Mouse (Mus musculus): ENCODE results near the gene Cetn4. TPM values are rescaled to one million over a fixed set of nuclear protein-coding genes. Genes with fewer than 3 reads are reported as not detected.
A peak's percentile ranks its signal among the peaks of the same experiment; 100 is the strongest.

Gene Cetn4
- polyA plus RNA-seq, 1 experiment from 2014 or later, result 5.7 TPM

DNA sequence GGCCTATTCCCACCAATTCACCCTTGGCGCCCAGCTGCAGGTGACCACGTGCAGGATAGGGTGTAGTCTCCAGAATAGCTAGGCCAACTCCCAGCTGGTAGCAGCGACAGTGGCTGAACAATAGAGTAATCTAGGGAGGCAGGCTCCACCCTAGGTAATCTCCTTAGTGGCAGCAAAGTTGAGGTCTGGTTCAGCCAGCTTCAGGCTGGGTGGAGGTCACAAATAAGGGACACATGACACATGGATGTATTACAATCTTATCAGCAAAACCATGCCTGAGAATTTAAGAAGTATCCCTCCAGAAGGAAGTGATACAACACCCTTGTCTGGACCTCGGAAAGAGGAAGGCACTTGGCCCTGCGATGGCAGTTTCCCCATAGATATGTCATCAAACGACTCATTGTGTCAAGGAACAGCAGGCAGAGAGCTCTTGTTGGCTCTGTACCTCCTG lies 19.5 kb upstream of the Cetn4 start:
- WGBS, result 57% methylated on average over 6 of the region's 6 CpGs
- Histone ChIP-seq H3K9me3 (no peaks in the 10 kb centered on the region), H3K4me2 (no peak overlapping the region), H3K36me3 (no peaks in the 10 kb centered on the region), H3K4me1 (peaks cover 7% of the 10 kb centered on the region; the same call in 1 of the 2 replicates), H3K4me3 (no peak overlapping the region), H3K27me3 (no peaks in the 10 kb centered on the region), H3K9ac (no peak overlapping the region), H3K27ac (no peak overlapping the region)
- no peak for ATAC-seq (ENCODE audit: borderline replicate concordance, extremely low read depth, low FRiP score, low TSS enrichment)

DNA sequence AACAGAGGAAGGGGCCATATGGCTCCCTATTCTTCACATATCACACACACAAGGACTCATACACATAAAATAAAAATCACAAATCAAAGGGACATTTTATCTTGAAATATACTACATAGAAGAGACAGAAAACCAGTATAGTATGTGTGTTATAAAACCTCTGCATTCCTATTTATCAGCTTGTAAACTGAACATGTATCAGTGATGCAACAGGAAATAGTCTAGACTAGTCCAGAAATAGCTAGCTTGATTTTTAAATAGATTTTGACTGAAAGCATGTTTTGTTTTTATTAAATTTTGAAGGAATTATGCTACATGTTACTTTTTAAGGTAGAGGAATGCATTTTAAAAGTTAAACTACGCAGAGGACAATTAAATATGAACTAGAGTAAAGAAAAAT lies 17.5 kb upstream of the Cetn4 start:
- no peak overlapping the region for H3K27ac ChIP-seq
- H3K4me1 ChIP-seq, result peaks cover 7% of the 10 kb centered on the region; the same call in 1 of the 2 replicates
- no peak overlapping the region for H3K4me2 ChIP-seq
- H3K36me3 ChIP-seq, result no peaks in the 10 kb centered on the region
- H3K4me3 ChIP-seq, result no peak overlapping the region
- no peak overlapping the region for H3K9ac ChIP-seq
- WGBS, result 82% methylated on average over 1 of the region's 1 CpGs
- ATAC-seq (ENCODE audit: borderline replicate concordance, extremely low read depth, low FRiP score, low TSS enrichment), result no peak
- no peaks in the 10 kb centered on the region for H3K27me3 ChIP-seq
- H3K9me3 ChIP-seq, result no peaks in the 10 kb centered on the region

DNA sequence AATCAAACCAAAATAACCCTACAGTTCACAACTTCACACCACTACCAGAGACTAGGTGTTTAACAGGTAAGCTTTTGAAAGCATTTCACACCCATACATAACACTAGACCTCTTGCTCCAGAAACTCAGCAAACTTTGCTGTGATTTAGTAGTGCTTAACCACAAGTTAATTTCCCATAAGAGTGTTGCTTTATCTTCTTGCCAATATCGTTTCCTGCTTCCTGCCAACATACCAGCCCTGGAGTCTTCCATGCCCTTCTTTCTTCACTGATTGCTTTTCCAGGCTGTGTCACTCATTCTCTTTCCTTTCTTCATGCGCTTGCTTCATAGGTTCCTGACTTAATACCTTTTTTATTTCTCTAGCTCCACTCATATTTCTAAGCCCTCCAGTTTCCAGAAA lies 16.0 kb upstream of the Cetn4 start:
- WGBS, result 66% methylated on average over 2 of the region's 2 CpGs
- 0 out of 2 replicates have a peak overlapping the region, but pooled peaks have one; percentile 15 for H3K27ac ChIP-seq
- H3K4me2 ChIP-seq, result no peak overlapping the region
- H3K36me3 ChIP-seq, result no peaks in the 10 kb centered on the region
- H3K4me3 ChIP-seq, result no peak overlapping the region
- no peaks in the 10 kb centered on the region for H3K9me3 ChIP-seq
- H3K4me1 ChIP-seq, result peaks cover 12% of the 10 kb centered on the region; the same call in 1 of the 2 replicates
- ATAC-seq (ENCODE audit: borderline replicate concordance, extremely low read depth, low FRiP score, low TSS enrichment), result no peak
- H3K27me3 ChIP-seq, result no peaks in the 10 kb centered on the region
- no peak overlapping the region for H3K9ac ChIP-seq

DNA sequence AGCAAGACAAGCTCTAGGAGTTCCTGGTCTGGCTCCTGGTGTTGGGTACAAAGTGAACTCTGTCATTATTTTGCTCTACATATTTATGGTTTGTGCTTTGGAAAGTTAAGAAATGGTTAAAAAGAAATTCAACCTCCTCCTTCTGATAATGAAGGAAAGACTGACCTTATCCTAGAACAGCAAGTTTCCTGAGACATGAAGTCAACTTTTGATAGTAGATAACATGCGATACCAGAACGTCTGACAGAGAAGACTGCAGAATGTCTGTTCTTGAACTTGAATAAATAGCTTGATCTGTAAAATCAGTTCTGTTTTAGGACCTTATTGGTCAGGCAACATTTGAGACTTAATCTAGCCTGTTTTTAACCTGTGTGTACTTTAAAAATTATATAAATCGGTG lies 14.1 kb upstream of the Cetn4 start:
- no peaks in the 10 kb centered on the region for H3K9me3 ChIP-seq
- H3K4me3 ChIP-seq, result no peak overlapping the region
- H3K4me1 ChIP-seq, result peaks cover 12% of the 10 kb centered on the region; the same call in 1 of the 2 replicates
- no peak overlapping the region for H3K4me2 ChIP-seq
- no peaks in the 10 kb centered on the region for H3K27me3 ChIP-seq
- H3K9ac ChIP-seq, result no peak overlapping the region
- no peak overlapping the region for H3K27ac ChIP-seq
- no peaks in the 10 kb centered on the region for H3K36me3 ChIP-seq
- 85% methylated on average over 3 of the region's 3 CpGs for WGBS
- no peak for ATAC-seq (ENCODE audit: borderline replicate concordance, extremely low read depth, low FRiP score, low TSS enrichment)

DNA sequence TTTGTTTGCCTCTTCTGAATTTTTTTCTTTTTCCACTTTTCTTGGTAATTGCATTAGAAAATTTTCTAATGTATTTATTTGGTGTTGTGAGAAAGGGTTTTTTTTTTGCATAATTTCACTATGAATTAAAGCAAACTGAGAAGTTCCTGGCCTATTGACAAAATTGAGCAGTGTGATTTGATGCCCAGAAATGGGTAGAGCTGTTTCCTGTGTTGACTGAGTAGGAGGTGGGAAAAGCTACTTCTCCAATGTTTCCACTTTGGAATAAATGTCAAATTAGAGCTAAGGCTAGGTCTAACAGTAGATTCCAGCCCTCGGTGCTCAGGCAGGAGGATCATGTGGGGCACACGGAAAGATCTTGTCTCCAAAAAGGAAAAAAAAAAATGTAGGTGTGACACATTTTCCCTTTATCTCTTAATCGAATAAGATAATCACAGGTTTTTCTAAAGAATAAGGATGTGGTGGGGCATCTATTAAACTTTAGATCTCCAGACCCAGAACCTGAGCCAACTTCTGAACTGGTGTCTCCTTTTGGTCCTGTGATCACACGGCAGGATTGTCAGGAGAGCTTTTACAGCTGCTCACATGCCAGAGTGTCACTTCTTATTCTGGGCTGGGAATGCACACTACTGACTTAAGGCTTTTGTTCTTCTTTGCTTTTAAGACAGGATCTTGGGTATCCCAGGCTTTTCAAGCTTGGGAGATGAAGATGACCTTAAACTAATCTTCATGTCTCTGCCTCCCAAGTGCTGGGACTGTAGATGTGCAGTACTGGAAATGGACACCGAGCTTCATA lies 13.0 kb upstream of the Cetn4 start:
- Histone ChIP-seq H3K27ac (peak overlapping the region; percentile 41; the same call in 1 of the 2 replicates), H3K36me3 (peaks cover 4% of the 10 kb centered on the region; the same call in 1 of the 2 replicates), H3K4me2 (no peak overlapping the region), H3K27me3 (no peaks in the 10 kb centered on the region), H3K9me3 (no peaks in the 10 kb centered on the region), H3K9ac (no peak overlapping the region), H3K4me3 (no peak overlapping the region), H3K4me1 (peaks cover 12% of the 10 kb centered on the region; the same call in 1 of the 2 replicates)
- no peak for ATAC-seq (ENCODE audit: borderline replicate concordance, extremely low read depth, low FRiP score, low TSS enrichment)
- 65% methylated on average over 5 of the region's 5 CpGs for WGBS

DNA sequence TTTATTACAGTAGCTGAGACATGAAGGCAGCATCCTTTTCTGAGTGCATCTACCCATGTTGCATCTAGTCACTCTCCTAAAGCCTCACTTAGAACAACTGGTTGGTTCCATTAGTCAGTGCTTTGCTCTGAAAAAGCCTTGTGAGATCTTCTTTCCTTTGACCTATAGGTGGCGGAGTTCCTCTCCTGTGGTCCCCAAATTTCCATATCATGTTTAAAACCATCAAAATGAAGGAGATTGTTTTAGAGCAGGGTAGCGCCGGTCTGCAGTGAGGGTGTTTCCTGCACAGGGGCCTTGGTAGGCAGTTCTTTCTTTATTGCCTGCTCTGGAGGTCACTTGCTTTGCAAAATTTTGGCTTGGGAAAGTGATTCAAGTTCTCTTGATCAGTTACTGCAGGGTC lies 11.8 kb upstream of the Cetn4 start:
- ATAC-seq (ENCODE audit: borderline replicate concordance, extremely low read depth, low FRiP score, low TSS enrichment), result no peak
- Histone ChIP-seq H3K4me1 (0 out of 2 replicates have a peak, but pooled peaks cover 9% of the 10 kb centered on the region), H3K9ac (no peak overlapping the region)

DNA sequence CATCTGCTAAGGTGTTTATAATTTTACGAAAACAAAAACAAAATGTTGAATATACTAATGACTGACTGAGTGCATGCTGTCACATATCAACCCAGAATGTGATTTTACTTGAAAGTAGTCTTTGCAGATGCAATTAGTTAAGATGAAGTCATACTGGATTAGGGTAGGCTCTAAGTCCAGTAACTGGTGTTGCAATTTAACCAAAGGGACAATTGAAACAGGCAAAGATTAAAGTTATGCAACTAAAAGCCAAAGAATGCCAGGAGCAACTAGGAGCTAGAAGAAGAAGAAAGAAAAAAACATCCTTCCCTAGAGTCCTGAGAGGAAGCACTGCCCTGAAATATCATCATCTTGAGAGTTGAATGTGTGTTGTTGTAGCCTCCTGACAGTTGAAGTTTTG lies 3.7 kb upstream of the Cetn4 start:
- WGBS, result 93% methylated on average over 1 of the region's 1 CpGs
- Histone ChIP-seq H3K4me2 (no peak overlapping the region), H3K9me3 (no peaks in the 10 kb centered on the region), H3K4me3 (no peak overlapping the region), H3K36me3 (peaks cover 18% of the 10 kb centered on the region; the same call in 1 of the 2 replicates), H3K27ac (no peak overlapping the region), H3K4me1 (0 out of 2 replicates have a peak, but pooled peaks cover 6% of the 10 kb centered on the region), H3K9ac (no peak overlapping the region), H3K27me3 (no peaks in the 10 kb centered on the region)
- ATAC-seq (ENCODE audit: borderline replicate concordance, extremely low read depth, low FRiP score, low TSS enrichment), result no peak

More for the DNA sequence above, 11.8 kb upstream of the Cetn4 start:
- no peak overlapping the region for H3K27ac ChIP-seq
- no peaks in the 10 kb centered on the region for H3K9me3 ChIP-seq
- peaks cover 16% of the 10 kb centered on the region; the same call in 1 of the 2 replicates for H3K36me3 ChIP-seq
- no peak overlapping the region for H3K4me2 ChIP-seq
- no peak overlapping the region for H3K4me3 ChIP-seq
- no peaks in the 10 kb centered on the region for H3K27me3 ChIP-seq
- WGBS, result 45% methylated on average over 3 of the region's 3 CpGs

DNA sequence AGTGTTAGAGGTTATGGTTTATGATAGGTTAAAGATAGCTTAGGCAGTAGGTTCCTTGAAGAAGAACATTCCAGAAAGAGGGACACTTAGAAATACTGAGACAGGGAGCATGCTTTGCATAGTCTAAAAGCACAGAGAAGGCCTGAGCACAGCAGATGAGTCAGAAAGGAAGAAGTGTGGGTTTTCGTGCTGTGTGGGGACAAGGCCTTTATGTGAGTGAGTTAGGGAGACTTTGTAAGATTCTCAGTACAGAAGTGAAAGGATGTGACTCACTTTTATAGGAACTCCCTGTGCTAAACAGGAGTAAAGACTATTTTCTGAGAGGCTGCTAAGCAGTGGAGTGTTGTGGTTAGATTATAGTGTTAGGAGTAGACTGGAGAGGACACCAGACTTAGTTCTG lies 863 bp upstream of the Cetn4 start:
- ATAC-seq (ENCODE audit: borderline replicate concordance, extremely low read depth, low FRiP score, low TSS enrichment), result no peak
- H3K27ac ChIP-seq, result no peak overlapping the region
- no peaks in the 10 kb centered on the region for H3K9me3 ChIP-seq
- peak overlapping the region; percentile 87 for H3K4me3 ChIP-seq
- H3K9ac ChIP-seq, result peak overlapping the region; percentile 92
- H3K27me3 ChIP-seq, result no peaks in the 10 kb centered on the region
- H3K36me3 ChIP-seq, result no peaks in the 10 kb centered on the region
- H3K4me2 ChIP-seq, result peak overlapping the region; percentile 85
- H3K4me1 ChIP-seq, result 0 out of 2 replicates have a peak, but pooled peaks cover 6% of the 10 kb centered on the region
- WGBS, result 30% methylated on average over 1 of the region's 1 CpGs

DNA sequence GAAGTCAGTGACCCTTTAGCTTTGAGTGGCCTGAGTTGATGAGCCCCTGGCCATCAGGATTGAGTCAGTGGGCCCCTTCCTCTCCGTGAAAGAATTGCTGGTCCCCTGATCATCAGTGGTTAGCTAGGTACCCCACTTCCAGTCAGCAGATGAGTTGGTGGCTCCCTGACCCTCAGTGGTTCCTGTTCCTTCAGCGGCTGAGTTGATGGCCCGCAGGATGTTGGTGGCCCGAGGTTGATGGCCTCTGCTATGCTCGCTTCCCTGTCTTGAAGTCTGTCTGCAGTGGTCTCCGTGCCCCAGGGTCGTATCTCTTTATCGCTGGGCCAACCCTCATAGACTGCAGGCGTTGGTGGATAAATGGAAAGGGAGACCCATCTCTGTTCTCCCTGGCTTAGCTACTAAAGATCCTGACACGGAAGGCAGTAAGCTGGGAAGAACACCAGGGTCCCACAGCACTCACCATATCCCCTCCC lies 575 bp downstream of the Cetn4 start:
- 1% methylated on average over 10 of the region's 10 CpGs for WGBS
- no peak overlapping the region for H3K27ac ChIP-seq

DNA sequence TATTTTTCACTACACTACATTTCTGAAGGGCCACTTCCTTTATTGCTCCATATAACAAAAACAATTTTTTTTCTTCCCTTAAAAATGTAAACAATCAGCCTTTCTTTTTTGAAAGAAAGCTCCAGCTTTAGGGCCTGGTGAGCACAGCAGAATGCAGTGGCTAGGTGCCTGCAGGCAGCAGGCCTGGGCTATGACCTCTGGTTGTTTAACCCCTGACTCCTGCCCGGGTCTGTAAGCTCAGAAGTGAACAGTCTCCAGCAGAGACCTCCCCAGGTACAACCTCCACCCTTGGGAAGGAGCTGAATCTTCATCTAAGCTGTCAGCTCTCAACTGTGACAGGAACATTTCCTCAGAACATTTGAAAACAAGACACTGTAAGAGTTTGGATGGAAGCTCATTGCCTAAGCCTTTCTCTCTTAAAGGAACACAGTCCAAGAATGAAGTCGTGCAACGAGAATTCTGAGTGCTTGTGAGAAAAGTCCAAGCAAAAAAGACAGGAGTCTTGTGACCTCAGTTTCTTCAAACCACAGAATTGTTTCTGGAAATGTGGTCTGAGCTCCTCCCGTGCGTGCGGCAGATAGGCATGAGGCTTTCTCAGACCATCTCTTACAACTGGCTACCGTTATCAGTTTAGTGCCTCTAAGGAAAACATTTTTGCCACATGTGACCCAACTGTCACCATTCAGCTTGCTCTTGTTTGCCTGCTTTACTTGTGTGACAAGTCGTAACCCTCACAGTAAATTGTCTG lies 8.9 kb downstream of the Cetn4 start:
- Histone ChIP-seq H3K4me3 (no peak overlapping the region), H3K27ac (peak overlapping the region; percentile 78), H3K27me3 (no peaks in the 10 kb centered on the region), H3K4me2 (no peak overlapping the region), H3K4me1 (peaks cover 6% of the 10 kb centered on the region), H3K9me3 (no peaks in the 10 kb centered on the region), H3K9ac (no peak overlapping the region), H3K36me3 (no peaks in the 10 kb centered on the region)
- 47% methylated on average over 8 of the region's 8 CpGs for WGBS
- no peak for ATAC-seq (ENCODE audit: borderline replicate concordance, extremely low read depth, low FRiP score, low TSS enrichment)

More for the DNA sequence above, 575 bp downstream of the Cetn4 start:
- Histone ChIP-seq H3K27me3 (no peaks in the 10 kb centered on the region), H3K36me3 (no peaks in the 10 kb centered on the region), H3K4me3 (peak overlapping the region; percentile 87), H3K9ac (peak overlapping the region; percentile 92), H3K9me3 (no peaks in the 10 kb centered on the region), H3K4me1 (0 out of 2 replicates have a peak, but pooled peaks cover 6% of the 10 kb centered on the region), H3K4me2 (peak overlapping the region; percentile 85)
- ATAC-seq (ENCODE audit: borderline replicate concordance, extremely low read depth, low FRiP score, low TSS enrichment), result no peak; the same call in 1 of the 2 replicates

DNA sequence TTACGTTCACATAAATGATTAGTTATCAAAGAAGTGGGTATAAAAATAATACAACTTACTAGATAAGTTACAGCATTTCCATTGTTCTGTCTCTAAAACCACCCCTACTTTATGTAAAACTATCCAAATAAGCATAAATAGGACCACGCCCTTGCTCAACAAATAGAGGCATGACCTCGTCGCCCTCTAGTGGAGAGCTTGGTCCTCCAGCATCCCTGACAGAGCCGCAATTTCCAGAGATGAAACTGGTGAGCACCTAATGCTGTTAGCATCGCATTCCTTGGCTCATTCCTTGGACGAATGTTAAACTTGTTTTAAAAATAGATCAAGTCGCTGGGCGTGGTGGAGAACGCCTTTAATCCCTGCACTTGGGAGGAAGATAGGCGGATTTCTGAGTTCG lies 9.8 kb downstream of the Cetn4 start:
- no peaks in the 10 kb centered on the region for H3K36me3 ChIP-seq
- 34% methylated on average over 12 of the region's 12 CpGs for whole genome bisulfite sequencing
- no peaks in the 10 kb centered on the region for H3K27me3 ChIP-seq
- no peak overlapping the region for H3K4me2 ChIP-seq
- no peak overlapping the region for H3K27ac ChIP-seq
- no peak overlapping the region for H3K9ac ChIP-seq
- peaks cover 6% of the 10 kb centered on the region for H3K4me1 ChIP-seq
- H3K4me3 ChIP-seq, result no peak overlapping the region
- no peak for ATAC-seq (ENCODE audit: borderline replicate concordance, extremely low read depth, low FRiP score, low TSS enrichment)
- no peaks in the 10 kb centered on the region for H3K9me3 ChIP-seq

Measured in lung, embryonic 15.5 days (tissue).